Mouse (Mus musculus) retina, embryonic 14.5 days (tissue): ENCODE results near the gene Aldh3b3.
"Not testable (repeated sequence)": the region's sequence is repeated elsewhere in the genome, so short reads cannot be mapped to it uniquely, and the experiment has no call there.

Experiments
- DNase-seq: peaks from one replicate; pipeline ENCODE4 v3.0.0-alpha.2; 2015; ENCODE audit warnings: low spot score

Aldh3b3 gene

GRCm38 (mm10) chr19:3935896-3936850 lies 22.3 kb upstream of the Aldh3b3 start:
- peak; percentile 56 for DNase-seq

DNA sequence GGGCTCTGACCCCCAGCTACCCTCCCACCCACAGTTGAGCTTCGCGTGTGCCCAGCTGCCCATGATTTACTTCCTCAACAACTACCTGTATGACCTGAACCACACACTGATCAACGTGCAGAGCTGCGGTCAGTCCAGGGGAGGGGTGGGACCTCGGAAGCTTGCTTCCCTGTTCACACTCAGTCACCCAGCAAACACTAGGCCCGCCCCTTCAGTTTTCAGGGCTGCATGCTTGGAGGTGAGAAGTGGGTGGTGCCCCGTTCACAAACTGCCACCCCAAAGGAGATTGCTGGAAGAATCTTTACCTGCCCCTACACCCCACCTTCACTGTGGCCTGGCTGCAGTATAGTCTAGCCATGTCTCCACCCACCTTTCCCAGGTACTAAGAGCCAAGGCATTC lies 16.1 kb upstream of the Aldh3b3 start:
- no peak for DNase-seq

- no peak for DNase-seq
These were observed 15.3 kb upstream of the Aldh3b3 start for GRCm38 (mm10) chr19:3942986-3943735.

- DNase-seq, result no peak
These were observed 12.4 kb upstream of the Aldh3b3 start for GRCm38 (mm10) chr19:3945872-3946564.

DNA sequence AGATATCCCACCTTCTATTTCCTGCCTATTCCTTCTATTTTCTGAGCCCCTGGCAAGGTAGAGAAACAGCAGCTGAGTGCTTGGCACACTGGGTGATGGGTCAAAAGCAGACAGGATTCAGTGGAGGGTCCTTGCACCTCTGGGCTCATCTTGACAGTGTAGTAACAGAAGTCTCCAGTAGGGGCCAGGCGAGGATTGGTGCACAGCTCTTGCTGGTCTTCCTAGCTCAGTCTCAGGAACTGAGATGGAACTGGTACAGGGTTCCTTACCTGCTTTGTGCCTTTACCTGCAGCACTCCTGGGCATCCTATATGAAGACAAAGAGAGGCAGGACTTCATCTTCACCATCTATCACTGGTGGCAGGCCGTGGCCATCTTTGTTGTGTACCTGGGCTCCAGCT lies 11.7 kb upstream of the Aldh3b3 start:
- DNase-seq, result peak; percentile 89

DNA sequence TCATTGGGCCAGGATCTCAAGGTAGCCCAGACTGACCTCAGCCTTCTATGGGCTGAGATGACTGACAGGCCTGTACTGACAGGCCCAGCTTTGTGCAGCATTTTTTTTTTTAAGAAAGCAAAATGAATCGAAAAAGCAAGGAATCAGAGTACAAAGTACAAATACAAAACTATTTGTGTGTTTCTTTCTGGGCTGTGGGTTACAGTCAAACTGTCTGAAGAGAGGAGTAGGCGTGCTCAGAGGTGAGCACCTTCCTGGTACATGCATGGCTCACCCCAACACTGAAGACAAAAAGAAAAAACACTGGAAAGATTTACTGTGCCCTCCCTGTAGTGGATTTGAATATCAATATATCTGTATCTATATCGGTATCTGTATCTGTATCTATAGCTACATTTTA lies 10.6 kb upstream of the Aldh3b3 start:
- no peak for DNase-seq

GRCm38 (mm10) chr19:3948546-3948945 lies 9.9 kb upstream of the Aldh3b3 start:
- no peak for DNase-seq

DNA sequence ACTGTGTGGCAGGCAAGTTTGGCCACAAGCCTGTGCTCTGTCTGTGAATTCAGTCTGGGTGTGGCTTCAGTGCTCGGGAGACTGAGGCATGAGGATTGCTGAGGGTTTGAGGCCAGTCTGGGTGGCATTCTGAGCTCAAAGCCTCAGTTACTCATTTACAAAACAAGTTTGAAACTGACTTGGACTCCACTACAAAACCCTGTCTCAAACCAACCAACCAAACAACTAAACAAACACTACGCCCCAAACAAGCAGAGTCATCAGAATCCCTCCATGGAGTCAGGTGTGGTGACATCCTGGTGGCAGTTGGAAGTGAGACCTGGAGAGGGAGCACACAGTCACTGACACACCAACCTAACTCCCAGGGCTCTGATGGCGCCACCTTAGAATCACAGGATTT lies 8.1 kb upstream of the Aldh3b3 start:
- no peak for DNase-seq

GRCm38 (mm10) chr19:3951461-3951860 lies 7.0 kb upstream of the Aldh3b3 start:
- no peak for DNase-seq

DNA sequence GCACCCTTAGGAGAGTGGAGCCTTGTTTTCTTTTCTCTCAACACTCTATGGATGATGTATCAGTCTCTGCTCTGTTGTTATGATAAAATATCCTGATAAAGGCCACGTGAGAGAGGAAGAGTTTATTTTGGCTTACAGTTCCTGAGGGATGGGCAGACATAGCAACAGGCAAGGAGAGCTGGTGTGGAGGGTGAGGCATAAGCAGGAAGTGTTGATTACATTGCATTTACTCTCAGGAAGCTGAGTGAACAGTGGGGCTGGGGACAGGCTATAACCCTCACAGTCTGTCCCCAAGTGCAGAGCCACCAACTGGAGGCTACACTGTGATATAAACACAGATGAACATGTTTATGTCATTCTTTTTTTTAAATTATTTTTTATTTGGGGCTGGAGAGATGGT lies 6.3 kb upstream of the Aldh3b3 start:
- no peak for DNase-seq

- no peak for DNase-seq
These were observed 3.4 kb upstream of the Aldh3b3 start for GRCm38 (mm10) chr19:3955033-3955432.

DNA sequence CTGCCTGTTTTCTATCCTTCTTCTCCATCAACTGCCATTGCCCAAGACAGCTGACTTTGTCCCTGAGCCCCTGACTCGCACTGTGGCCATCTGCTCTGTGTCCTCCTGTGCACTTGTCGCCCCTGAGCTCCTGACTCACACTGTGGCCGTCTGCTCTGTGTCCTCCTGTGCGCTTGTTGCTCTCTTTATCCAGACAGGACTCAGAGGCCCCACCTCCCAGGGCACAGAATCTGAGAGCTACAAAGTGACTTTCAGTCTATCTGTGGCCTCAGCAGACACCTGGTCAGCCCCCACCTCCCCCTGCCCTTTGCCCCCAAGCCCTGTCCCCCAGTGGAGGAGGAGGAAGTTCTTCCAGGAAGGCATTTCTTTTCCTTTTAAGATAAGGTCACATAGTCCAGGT lies 2.6 kb upstream of the Aldh3b3 start:
- no peak for DNase-seq

DNA sequence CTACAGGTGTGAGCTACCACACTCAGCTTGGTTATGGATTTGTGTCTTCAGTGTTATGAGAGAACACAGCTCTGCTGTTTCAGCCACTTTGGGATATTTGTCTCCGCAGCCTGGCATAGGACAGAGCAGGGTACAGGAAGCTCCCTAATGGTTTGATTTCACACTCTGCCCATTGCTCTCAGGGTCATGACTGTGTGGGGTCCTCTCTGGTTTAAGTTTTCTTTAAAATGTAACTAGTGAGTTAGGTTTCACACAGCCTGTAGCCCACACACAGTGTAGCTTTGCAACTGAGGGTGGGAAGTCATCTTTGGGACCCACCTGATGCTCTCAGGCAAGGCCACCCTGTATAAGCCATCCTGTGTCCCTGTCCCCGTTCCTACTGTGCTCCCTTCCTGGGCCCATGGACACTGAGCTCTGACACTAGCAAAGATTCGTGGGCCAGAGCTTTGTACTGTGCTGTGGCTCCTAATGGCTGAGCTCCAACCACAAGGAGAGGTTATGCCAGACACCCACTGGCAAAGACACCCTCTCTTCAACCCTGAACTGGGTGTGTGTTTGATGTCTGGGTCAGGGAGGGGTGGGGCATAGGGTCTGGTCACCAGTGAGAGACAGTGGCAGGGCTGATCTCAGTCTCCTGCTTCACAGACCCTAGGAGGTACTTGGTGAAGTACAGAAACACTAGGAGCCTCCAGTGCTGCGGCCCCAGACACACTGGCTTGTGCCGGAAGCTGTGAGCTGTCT lies 979 bp upstream of the Aldh3b3 start:
- DNase-seq, result not testable (repeated sequence)

DNA sequence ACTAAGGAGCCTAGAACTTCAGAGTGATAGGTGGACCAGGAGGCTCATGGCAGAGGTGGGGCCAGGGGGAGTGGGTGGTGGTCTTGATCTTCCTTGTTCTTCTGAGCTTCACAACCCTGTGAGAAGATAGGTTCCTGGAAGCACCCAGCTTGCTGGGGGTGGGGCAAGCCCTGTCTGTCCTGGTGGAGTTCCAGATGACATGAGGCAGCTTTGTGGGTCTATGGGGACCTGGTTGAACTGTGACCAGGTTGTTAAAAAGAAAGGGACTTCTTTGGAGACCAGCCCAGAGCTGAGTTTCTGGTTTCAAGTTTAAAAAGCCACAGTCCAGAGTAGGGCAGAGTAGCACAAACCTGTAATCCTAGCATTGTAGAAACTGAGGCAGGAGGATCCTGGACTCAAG lies 585 bp downstream of the Aldh3b3 start:
- no peak for DNase-seq

DNA sequence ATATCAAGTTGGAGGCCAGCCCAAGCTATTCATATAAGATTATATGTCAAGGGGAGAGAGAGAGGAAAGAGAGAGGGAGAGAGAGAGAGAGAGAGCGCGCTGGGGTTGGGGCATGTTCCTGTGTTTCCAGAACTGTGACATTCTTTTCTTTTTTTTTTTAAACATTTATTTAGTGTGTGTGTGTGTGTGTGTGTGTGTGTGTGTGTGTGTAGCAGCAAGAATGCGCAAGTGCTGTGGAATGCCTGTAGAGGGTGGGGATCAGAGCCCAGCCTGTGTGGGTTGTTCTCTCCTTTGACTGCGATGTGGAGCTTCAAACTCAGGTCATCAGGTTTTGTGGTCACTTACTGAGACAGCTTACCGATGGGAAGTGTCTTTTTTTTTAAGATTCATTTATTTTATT lies 1.8 kb downstream of the Aldh3b3 start:
- DNase-seq, result no peak

- DNase-seq, result not testable (repeated sequence)
These were observed 3.4 kb downstream of the Aldh3b3 start for GRCm38 (mm10) chr19:3961805-3962204.

GRCm38 (mm10) chr19:3962469-3962868 lies 4.0 kb downstream of the Aldh3b3 start:
- peak; percentile 48 for DNase-seq

GRCm38 (mm10) chr19:3964030-3964429 lies 5.6 kb downstream of the Aldh3b3 start:
- DNase-seq, result no peak

DNA sequence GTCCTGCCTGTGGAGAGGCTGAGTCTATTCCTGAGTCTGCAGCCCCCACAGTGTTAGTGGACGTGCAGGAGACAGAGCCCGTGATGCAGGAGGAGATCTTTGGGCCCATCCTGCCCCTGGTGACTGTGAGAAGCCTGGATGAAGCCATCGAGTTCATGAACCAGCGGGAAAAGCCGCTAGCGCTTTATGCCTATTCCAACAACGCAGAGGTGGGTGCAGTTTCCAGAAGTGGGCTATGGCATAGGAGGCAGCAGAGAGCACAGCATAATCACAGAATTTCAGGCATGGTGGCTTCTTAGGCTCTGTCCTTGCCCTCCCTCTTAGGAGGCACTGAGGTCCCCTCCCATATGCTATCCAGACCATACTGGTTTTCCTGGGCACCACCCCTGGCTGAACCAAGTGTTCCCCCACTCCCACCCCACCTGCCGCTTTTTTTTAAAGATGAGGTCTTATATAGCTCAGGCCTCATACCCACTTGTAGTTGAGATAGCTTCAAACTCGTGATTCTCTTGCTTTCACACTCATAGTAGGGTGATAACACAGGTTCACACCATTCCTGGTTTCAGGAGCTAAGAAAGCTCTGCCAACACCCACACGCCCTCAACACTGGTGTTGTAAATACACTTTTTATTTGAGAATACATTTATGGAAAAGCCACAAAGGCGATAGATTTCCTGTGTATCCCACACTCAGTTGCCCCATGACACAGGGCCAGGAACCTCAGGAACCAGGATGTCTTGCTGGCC lies 8.1 kb downstream of the Aldh3b3 start:
- DNase-seq, result peak; percentile 54

- DNase-seq, result no peak
These were observed 8.8 kb downstream of the Aldh3b3 start for GRCm38 (mm10) chr19:3967258-3967657.

- DNase-seq, result no peak
These were observed 13.8 kb downstream of the Aldh3b3 start, which contains the start of gene Aldh3b2 for GRCm38 (mm10) chr19:3972229-3972628. Aldh3b2 (plus strand) TSS chr19:3972328.
